Mouse (Mus musculus) testis, adult 10 weeks (tissue): ENCODE results near the gene Tab1. TPM values are rescaled to one million over a fixed set of nuclear protein-coding genes. Genes with fewer than 3 reads are reported as not detected.

Experiments used
- polyA plus RNA-seq: library from polyadenylated mRNA; stranded (reverse); fragments of 350-450 nt; fragmentation: Illumina TruSeq; extraction: RNeasy Lipid Tissue Mini Kit (QIAGEN cat#74804); gene quantifications from one replicate; pipeline ENCODE4 v1.2.3, GENCODE M21; 2014; ENCODE audit warnings: low read depth, low replicate concordance

The Tab1 gene
- polyA plus RNA-seq = 0.08 TPM

GRCm38 (mm10) chr15:80132993-80133586, at the start of gene Tab1:
Tab1 (plus strand) TSS chr15:80133127.

GRCm38 (mm10) chr15:80091121-80091955, 41.6 kb upstream of the Tab1 start, which contains the start of the genes Syngr1 and Rpl3:
Syngr1 (plus strand) TSS chr15:80091334.
Rpl3 (minus strand) TSS chr15:80091868.

GRCm38 (mm10) chr15:80173001-80173771, 40.3 kb downstream of the Tab1 start, which contains the start of gene Mgat3:
Mgat3 (plus strand) TSS chr15:80173721.

Other genes starting within 250 kb of the Tab1 start
- gene Apobec3, start 241.5 kb upstream of the Tab1 start, polyA plus RNA-seq = 3.6 TPM
- gene Cbx7, start 162.0 kb upstream of the Tab1 start, polyA plus RNA-seq = 2.8 TPM
- gene Pdgfb, start 118.2 kb upstream of the Tab1 start, polyA plus RNA-seq = 0.08 TPM
- gene Syngr1, start 41.8 kb upstream of the Tab1 start, polyA plus RNA-seq = 0.06 TPM
- 57.2 TPM for gene Rpl3, start 41.3 kb upstream of the Tab1 start, polyA plus RNA-seq
- 0.25 TPM for gene Mgat3, start 40.6 kb downstream of the Tab1 start, polyA plus RNA-seq
- gene Mief1, start 100.9 kb downstream of the Tab1 start, polyA plus RNA-seq = 19.4 TPM
- gene AC140267.1, start 102.7 kb downstream of the Tab1 start, polyA plus RNA-seq = not detected
- gene Atf4, start 122.1 kb downstream of the Tab1 start, polyA plus RNA-seq = 28.9 TPM
- 3.8 TPM for gene Rps19bp1, start 131.2 kb downstream of the Tab1 start, polyA plus RNA-seq
- gene Cacna1i, start 154.1 kb downstream of the Tab1 start, polyA plus RNA-seq = 0.11 TPM